Mouse (Mus musculus) small intestine, adult 2 months (tissue): Measurements from ENCODE around the gene Rgcc. TPM values are rescaled to one million over a fixed set of nuclear protein-coding genes. Genes with fewer than 3 reads are reported as not detected.

ENCODE experiments used
- H3K27ac ChIP-seq: fragments of 200-500 bp; 2 replicates; pipeline ENCODE4 v1.5.1; 2012; ENCODE audit warnings: low read depth, low read length, control low read depth, inconsistent platforms; ENCODE audit not compliant: insufficient read depth
- H3K27me3 ChIP-seq: fragments of 200-500 bp; 2 replicates; pipeline ENCODE4 v1.6.1; 2012; ENCODE audit warnings: mild to moderate bottlenecking, moderate library complexity, low read length, inconsistent platforms; ENCODE audit not compliant: control insufficient read depth, insufficient read depth
- H3K36me3 ChIP-seq: fragments of 200-500 bp; 2 replicates; pipeline ENCODE4 v1.6.1; 2012; ENCODE audit warnings: mild to moderate bottlenecking, low read length, control low read depth, inconsistent platforms; ENCODE audit not compliant: control insufficient read depth, insufficient read depth
- H3K4me1 ChIP-seq: fragments of 200-500 bp; 2 replicates; pipeline ENCODE4 v1.6.1; 2012; ENCODE audit warnings: low read length, inconsistent platforms, mixed read lengths; ENCODE audit not compliant: control insufficient read depth, insufficient read depth, insufficient read length
- H3K4me3 ChIP-seq: fragments of 200-500 bp; 2 replicates; pipeline ENCODE4 v1.5.1; 2012; ENCODE audit warnings: low read depth, mild to moderate bottlenecking, control low read depth, inconsistent platforms, low read length, moderate library complexity
- CTCF ChIP-seq: fragments of 200-500 bp; IDR thresholded peaks from 2 replicates; pipeline ENCODE4 v1.5.1; 2012; ENCODE audit warnings: low read depth, mild to moderate bottlenecking, control low read depth, inconsistent platforms, low read length, moderate library complexity, mixed read lengths; ENCODE audit not compliant: insufficient replicate concordance, insufficient read length; ENCODE audit errors: extremely low read depth
- POLR2A ChIP-seq: fragments of 200-500 bp; IDR thresholded peaks from 2 replicates; pipeline ENCODE4 v1.6.1; 2012; ENCODE audit warnings: low read depth, mild to moderate bottlenecking, control low read depth, inconsistent platforms, low read length, moderate library complexity
- WGBS: fragments of 180-500 bp; shearing (Covaris S2); methylation state at CpG from one replicate; pipeline ENCODE4 v1.1.7; 2018; 5-methylcytosine and 5-hydroxymethylcytosine counted together
- polyA plus RNA-seq: library from polyadenylated mRNA; depleted of rRNA; stranded (reverse); fragments of >200 nt; gene quantifications from 2 replicates; pipeline ENCODE4 v1.2.3, GENCODE M21; 2012

Gene Rgcc
- polyA plus RNA-seq, 1 experiment = 42.1 TPM

DNA sequence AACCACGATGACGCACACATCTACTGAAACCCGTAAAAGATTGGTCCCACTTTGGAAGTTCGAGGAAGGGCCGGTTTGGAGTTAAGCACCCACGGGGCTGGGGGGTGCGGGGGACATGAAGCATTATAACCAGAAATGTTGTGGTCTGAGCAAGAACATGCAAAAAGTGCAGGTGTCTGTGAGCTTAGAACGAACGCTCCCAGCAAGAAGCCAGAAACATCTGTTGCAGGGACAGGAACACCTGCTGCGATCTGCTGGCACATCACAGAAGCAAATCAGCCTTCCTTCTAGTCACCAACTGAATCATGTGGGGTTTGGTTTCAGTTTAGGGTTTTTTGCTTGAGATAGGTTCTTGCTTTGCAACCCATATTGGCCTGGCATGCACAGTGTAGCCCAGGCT is 33.6 kb downstream of the Rgcc start:
- WGBS = 66% methylated on average over 10 of the region's 10 CpGs
- TF ChIP-seq CTCF (no peak), POLR2A (no peak)
- Histone ChIP-seq H3K27ac (peak overlapping the region; percentile 1; the same call in 1 of the 2 replicates), H3K4me1 (no peaks in the 10 kb centered on the region), H3K27me3 (no peaks in the 10 kb centered on the region), H3K36me3 (no peaks in the 10 kb centered on the region), H3K4me3 (no peak overlapping the region)

- H3K4me3 ChIP-seq = no peak overlapping the region
- no peaks in the 10 kb centered on the region for H3K4me1 ChIP-seq
- no peaks in the 10 kb centered on the region for H3K27me3 ChIP-seq
- WGBS = 55% methylated on average over 1 of the region's 1 CpGs
- no peaks in the 10 kb centered on the region for H3K36me3 ChIP-seq
- peak overlapping the region; percentile 1; the same call in 1 of the 2 replicates for H3K27ac ChIP-seq
- TF ChIP-seq CTCF (no peak), POLR2A (no peak)
Observed at GRCm38 (mm10) chr14:79267382-79267781, 34.1 kb downstream of the Rgcc start.

GRCm38 (mm10) chr14:79266408-79266807 is 35.0 kb downstream of the Rgcc start:
- H3K4me3 ChIP-seq = no peak overlapping the region
- no peak overlapping the region for H3K27ac ChIP-seq
- H3K4me1 ChIP-seq = no peaks in the 10 kb centered on the region
- no peaks in the 10 kb centered on the region for H3K36me3 ChIP-seq
- TF ChIP-seq POLR2A = no peak
- TF ChIP-seq CTCF = no peak
- no peaks in the 10 kb centered on the region for H3K27me3 ChIP-seq

DNA sequence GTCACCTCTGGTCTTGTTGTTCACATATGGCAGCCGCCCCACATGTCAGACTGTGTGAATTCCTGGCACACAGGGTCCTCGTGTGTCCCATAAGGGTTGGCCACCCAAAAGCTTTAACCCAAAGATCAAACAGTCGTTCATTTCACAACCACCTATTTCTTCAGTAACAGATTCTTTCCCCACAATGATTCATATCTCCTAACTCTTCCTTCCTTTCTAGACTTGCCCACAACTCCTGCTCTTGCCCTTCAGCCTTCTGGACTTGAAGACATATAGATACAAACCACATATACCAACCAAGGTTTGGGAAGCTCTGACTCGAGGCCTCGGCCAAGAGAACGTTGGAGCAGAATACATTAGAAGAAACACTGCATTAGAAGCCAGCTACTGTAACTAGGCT is 35.7 kb downstream of the Rgcc start:
- whole genome bisulfite sequencing = 86% methylated on average over 6 of the region's 6 CpGs
- Histone ChIP-seq H3K4me3 (no peak overlapping the region), H3K4me1 (no peaks in the 10 kb centered on the region), H3K27me3 (no peaks in the 10 kb centered on the region), H3K27ac (no peak overlapping the region), H3K36me3 (no peaks in the 10 kb centered on the region)
- TF ChIP-seq POLR2A (no peak), CTCF (no peak)

- peaks cover 8% of the 10 kb centered on the region; the same call in 1 of the 2 replicates for H3K4me1 ChIP-seq
- 68% methylated on average over 3 of the region's 3 CpGs for WGBS
- TF ChIP-seq POLR2A = no peak
- no peak for TF ChIP-seq CTCF
- H3K27me3 ChIP-seq = no peaks in the 10 kb centered on the region
- no peak overlapping the region for H3K4me3 ChIP-seq
- H3K36me3 ChIP-seq = no peaks in the 10 kb centered on the region
- no peak overlapping the region for H3K27ac ChIP-seq
Observed at GRCm38 (mm10) chr14:79263321-79263720, 38.1 kb downstream of the Rgcc start.

DNA sequence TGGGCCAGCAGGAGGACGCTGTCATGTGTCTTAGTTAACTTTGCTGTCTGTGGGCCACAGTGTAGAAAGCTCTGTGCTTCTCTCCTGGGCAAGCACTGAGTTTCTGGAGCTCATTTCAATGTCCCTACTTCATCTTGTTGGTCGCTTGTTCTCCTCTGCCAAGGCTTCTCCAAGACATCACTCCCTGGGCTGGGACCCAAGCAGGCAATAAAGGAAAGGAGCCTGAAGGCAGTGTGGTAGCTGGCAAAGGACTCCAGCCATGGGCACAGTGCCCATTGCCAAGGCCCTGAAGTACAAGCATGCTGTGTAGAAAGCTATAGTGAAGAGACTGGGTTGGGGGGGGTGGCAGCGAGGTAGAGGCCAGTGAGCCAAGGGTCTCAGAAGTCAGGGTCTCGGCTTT is 38.8 kb downstream of the Rgcc start:
- TF ChIP-seq CTCF = no peak
- no peak for TF ChIP-seq POLR2A
- H3K36me3 ChIP-seq = no peaks in the 10 kb centered on the region
- H3K4me1 ChIP-seq = peaks cover 8% of the 10 kb centered on the region
- no peaks in the 10 kb centered on the region for H3K27me3 ChIP-seq
- WGBS = 39% methylated on average over 4 of the region's 4 CpGs
- H3K27ac ChIP-seq = no peak overlapping the region
- H3K4me3 ChIP-seq = no peak overlapping the region

DNA sequence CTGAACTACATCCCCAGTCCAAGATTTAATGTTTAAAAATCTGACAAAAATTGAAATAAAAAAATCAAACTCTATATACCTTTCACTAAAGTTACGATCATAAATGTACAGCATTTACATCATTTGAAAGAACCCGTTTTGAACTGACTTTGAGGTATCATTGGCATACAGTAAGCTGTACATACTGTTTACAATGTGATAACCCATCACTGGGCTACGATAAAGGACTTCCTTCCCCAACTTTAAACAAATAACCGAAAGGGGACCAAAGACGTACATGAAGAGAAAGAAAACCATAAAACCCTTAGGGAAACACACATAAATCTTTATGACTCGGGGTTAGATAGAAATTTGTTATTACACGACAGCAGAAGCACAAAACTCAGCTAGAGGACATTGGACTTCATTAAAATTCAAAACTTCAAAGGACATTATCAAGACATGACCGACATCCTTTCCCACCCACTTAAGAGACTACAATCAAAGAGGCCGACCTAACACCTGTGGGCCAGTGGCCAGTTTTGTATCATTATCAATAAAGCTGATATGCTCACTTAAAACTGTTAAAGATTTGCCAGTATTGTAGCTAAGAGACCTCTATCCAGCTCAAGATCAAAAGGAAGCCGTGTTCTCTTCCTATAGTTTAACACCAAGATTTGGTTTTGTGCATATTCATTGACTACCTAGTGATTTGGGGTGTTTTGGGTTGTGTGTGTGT is 42.2 kb downstream of the Rgcc start:
- Histone ChIP-seq H3K4me3 (no peak overlapping the region), H3K27ac (no peak overlapping the region), H3K4me1 (peaks cover 14% of the 10 kb centered on the region), H3K36me3 (no peaks in the 10 kb centered on the region), H3K27me3 (no peaks in the 10 kb centered on the region)
- TF ChIP-seq CTCF = no peak
- no peak for TF ChIP-seq POLR2A
- 18% methylated on average over 10 of the region's 10 CpGs for WGBS
